Mouse (Mus musculus) CH12.LX (cell line): ENCODE measurements around the gene Zc3h4. TPM values are rescaled to one million over a fixed set of nuclear protein-coding genes. Genes with fewer than 3 reads are reported as not detected.
A peak's percentile ranks its signal among the peaks of the same experiment; 100 is the strongest.

ENCODE experiments used
- DNase-seq: peaks from one replicate; pipeline ENCODE4 v3.0.0-alpha.2; 2013; ENCODE audit errors: extremely low read depth
- H3K27ac ChIP-seq: 2 replicates; pipeline ENCODE4 v1.5.1; 2012; ENCODE audit warnings: low read depth, mild to moderate bottlenecking, control low read depth, moderate library complexity; ENCODE audit not compliant: insufficient read depth
- H3K27me3 ChIP-seq: replicated peaks from 2 replicates; pipeline ENCODE3; 2012; ENCODE audit warnings: inconsistent platforms
- H3K36me3 ChIP-seq, 2 experiments: replicated peaks in 1 of 2; 2 replicates each; pipeline versions ENCODE3 to v1.6.1; 2012; ENCODE audit warnings: inconsistent platforms in 1 of 2, low read length in 1 of 2, mild to moderate bottlenecking in 1 of 2, mixed read lengths in 1 of 2, moderate library complexity in 1 of 2; ENCODE audit not compliant: control insufficient read depth in 1 of 2, insufficient read depth in 1 of 2
- H3K4me1 ChIP-seq, 2 experiments: 2 replicates each; pipeline ENCODE4 v1.6.1; 2012; ENCODE audit warnings: inconsistent platforms in 1 of 2, moderate library complexity in 1 of 2; ENCODE audit not compliant: insufficient read depth in 2 of 2, control insufficient read depth in 1 of 2
- H3K4me2 ChIP-seq: 2 replicates; pipeline ENCODE4 v1.6.1; 2012; ENCODE audit warnings: low read depth, mild to moderate bottlenecking, control low read depth; ENCODE audit not compliant: poor library complexity, insufficient read depth, severe bottlenecking
- H3K4me3 ChIP-seq, 3 experiments: fragments of 150-350 bp in 1 of 3; sonication (generic) in 1 of 3; replicated peaks in 1 of 3; 2 replicates each; pipeline versions ENCODE3 to v1.5.1; 2011 to 2012; ENCODE audit warnings: low read depth in 2 of 3, low read length in 2 of 3, mild to moderate bottlenecking in 2 of 3, moderate library complexity in 2 of 3, control low read depth in 1 of 3, improper control_type of control experiment in 1 of 3, inconsistent platforms in 1 of 3, mixed read lengths in 1 of 3; ENCODE audit not compliant: poor library complexity in 1 of 3
- H3K79me2 ChIP-seq: replicated peaks from 2 replicates; pipeline ENCODE4 v1.6.1; 2012; ENCODE audit warnings: mild to moderate bottlenecking, moderate library complexity; ENCODE audit not compliant: control insufficient read depth, poor library complexity, insufficient read depth, severe bottlenecking; ENCODE audit errors: extremely low read depth
- H3K9ac ChIP-seq: 2 replicates; pipeline ENCODE4 v1.6.1; 2012; ENCODE audit warnings: low read depth, mild to moderate bottlenecking, control low read depth, moderate library complexity; ENCODE audit not compliant: insufficient read depth
- H3K9me3 ChIP-seq: replicated peaks from 2 replicates; pipeline ENCODE3; 2012; ENCODE audit warnings: low read length, inconsistent platforms, mixed read lengths
- CTCF ChIP-seq, 2 experiments: IDR thresholded peaks in 1 of 2; conservative IDR thresholded peaks in 1 of 2; 2 replicates each; pipeline ENCODE4 v1.5.1; 2011 to 2012; ENCODE audit warnings: low read depth in 2 of 2, low read length in 2 of 2, improper control_type of control experiment in 1 of 2, inconsistent platforms in 1 of 2, mild to moderate bottlenecking in 1 of 2, moderate library complexity in 1 of 2
- E2F4 ChIP-seq: IDR thresholded peaks from 2 replicates; pipeline ENCODE4 v1.6.1; 2011; ENCODE audit warnings: low read depth, low read length, improper control_type of control experiment; ENCODE audit not compliant: insufficient replicate concordance
- ELF1 ChIP-seq: IDR thresholded peaks from 2 replicates; pipeline ENCODE4 v1.6.1; 2014; ENCODE audit warnings: low read depth, mild to moderate bottlenecking, inconsistent platforms, low read length, improper control_type of control experiment
- HCFC1 ChIP-seq: IDR thresholded peaks from 2 replicates; pipeline ENCODE4 v1.6.1; 2012; ENCODE audit warnings: low read depth, mild to moderate bottlenecking, inconsistent platforms, low read length, improper control_type of control experiment
- IRF4 ChIP-seq: IDR thresholded peaks from 2 replicates; pipeline ENCODE4 v1.6.1; 2014; ENCODE audit warnings: low read depth, mild to moderate bottlenecking, inconsistent platforms, low read length, improper control_type of control experiment
- JUN ChIP-seq: IDR thresholded peaks from 2 replicates; pipeline ENCODE4 v1.6.1; 2011; ENCODE audit warnings: low read depth, mild to moderate bottlenecking, low read length, improper control_type of control experiment, moderate library complexity; ENCODE audit not compliant: insufficient read depth
- KAT2A ChIP-seq: IDR thresholded peaks from 2 replicates; pipeline ENCODE4 v1.6.1; 2012; ENCODE audit warnings: low read length, improper control_type of control experiment, inconsistent platforms; ENCODE audit not compliant: insufficient replicate concordance
- MAFK ChIP-seq: IDR thresholded peaks from 2 replicates; pipeline ENCODE4 v1.6.1; 2011; ENCODE audit warnings: low read length, improper control_type of control experiment; ENCODE audit not compliant: insufficient replicate concordance
- MEF2A ChIP-seq: IDR thresholded peaks from 2 replicates; pipeline ENCODE4 v1.6.1; 2014; ENCODE audit warnings: low read depth, mild to moderate bottlenecking, inconsistent platforms, low read length, improper control_type of control experiment, borderline replicate concordance
- MYC ChIP-seq: IDR thresholded peaks from 2 replicates; pipeline ENCODE4 v1.6.1; 2011; ENCODE audit warnings: low read depth, mild to moderate bottlenecking, improper control_type of control experiment, low read length
- NELFE ChIP-seq: IDR thresholded peaks from 2 replicates; pipeline ENCODE4 v1.6.1; 2011; ENCODE audit warnings: low read depth, low read length, improper control_type of control experiment
- PAX5 ChIP-seq: IDR thresholded peaks from 2 replicates; pipeline ENCODE4 v1.6.1; 2012; ENCODE audit warnings: low read length, inconsistent platforms, mixed read lengths
- POLR2A ChIP-seq: IDR thresholded peaks from 2 replicates; pipeline ENCODE4 v1.6.1; 2011; ENCODE audit warnings: low read depth, mild to moderate bottlenecking, improper control_type of control experiment, low read length
- SIN3A ChIP-seq: IDR thresholded peaks from 2 replicates; pipeline ENCODE4 v1.6.1; 2012; ENCODE audit warnings: low read length, improper control_type of control experiment, inconsistent platforms
- USF1 ChIP-seq: IDR thresholded peaks from 2 replicates; pipeline ENCODE4 v1.6.1; 2014; ENCODE audit warnings: low read depth, mild to moderate bottlenecking, inconsistent platforms, low read length, improper control_type of control experiment
- ZC3H11A ChIP-seq: IDR thresholded peaks from 2 replicates; pipeline ENCODE4 v1.6.1; 2012; ENCODE audit warnings: low read depth, mild to moderate bottlenecking, inconsistent platforms, low read length, improper control_type of control experiment
- ZNF384 ChIP-seq: IDR thresholded peaks from 2 replicates; pipeline ENCODE4 v1.6.1; 2012; ENCODE audit warnings: low read depth, low read length, improper control_type of control experiment, inconsistent platforms
- dilution Hi-C: fragments of 300-500 bp; cut with MboI; formaldehyde crosslinking; loops from 2 replicates; pipeline ENCODE4 v1.14.3; 2020; ENCODE audit warnings: low sequenced_read_pairs; ENCODE audit not compliant: extremely low pct_unique_long_range_greater_than_20kb, extremely low pct_ligation_motif_present
- in situ Hi-C: fragments of 300-500 bp; cut with MboI; formaldehyde crosslinking; loops from 3 replicates; pipeline ENCODE4 v1.14.3; 2019; ENCODE audit warnings: low sequenced_read_pairs, low pct_ligation_motif_present, low pct_unique_long_range_greater_than_20kb, mixed read lengths
- polyA plus RNA-seq: library from polyadenylated mRNA; unstranded; fragments of >175 nt; gene quantifications from 2 replicates; pipeline ENCODE4 v1.2.1, GENCODE M21; 2012; ENCODE audit warnings: low read depth; ENCODE audit not compliant: insufficient read length
- total RNA-seq, 2 experiments: library from RNA; depleted of rRNA; stranded (reverse); fragments of 300-350 nt in 1 of 2; fragments of >200 nt in 1 of 2; gene quantifications; 2 replicates each; pipeline ENCODE4 v1.2.3; 2012 to 2014

Zc3h4 gene
- total and polyA plus RNA-seq, 3 experiments = 10.0 to 34.0 (median 30.4) TPM

- dilution Hi-C loops = no loop called here
- in situ Hi-C loops = loop anchor here (5.0 kb wide), 2 partner anchors 35 to 70 kb away; no protein-coding TSS in a partner anchor
These were observed 3.2 kb upstream of the Zc3h4 start for GRCm38 (mm10) chr7:16397465-16397864.

GRCm38 (mm10) chr7:16398387-16399050 is 2.2 kb upstream of the Zc3h4 start:
- Histone ChIP-seq H3K79me2 (peaks cover 22% of the 10 kb centered on the region), H3K27me3 (peaks cover 2% of the 10 kb centered on the region), H3K9me3 (no peaks in the 10 kb centered on the region), H3K36me3 (peaks cover 0 to 2% of the 10 kb centered on the region in 2 experiments), H3K4me1 (peaks cover 0 to 10% of the 10 kb centered on the region in 2 experiments; a peak in 2 of 4 replicates), H3K9ac (peak overlapping the region; percentile 99), H3K4me3 (peak overlapping the region in 1 of 3 experiments; percentile 87), H3K4me2 (peak overlapping the region; percentile 64), H3K27ac (no peak overlapping the region)
- TF ChIP-seq ZNF384 = peak; percentile 85
- TF ChIP-seq CTCF (conservative IDR thresholded peaks at IDR 0.05 in 1 of 2, IDR thresholded peaks at IDR 0.05 in 1 of 2; ENCODE audit: low read depth in 2 of 2, low read length in 2 of 2) = peak in 1 of 2 experiments; percentile 36; a peak in 2 of 4 replicates
- no peak for TF ChIP-seq KAT2A
- TF ChIP-seq HCFC1 = no peak
- no peak for TF ChIP-seq SIN3A
- TF ChIP-seq IRF4 = no peak
- no peak for TF ChIP-seq USF1
- no peak for TF ChIP-seq ZC3H11A
- no peak for TF ChIP-seq MYC
- no peak for TF ChIP-seq NELFE
- no peak for TF ChIP-seq POLR2A
- no peak for TF ChIP-seq MAFK
- no peak for TF ChIP-seq ELF1
- TF ChIP-seq E2F4 = no peak
- TF ChIP-seq MEF2A = no peak
- no peak for DNase-seq
- in situ Hi-C loops = loop anchor here (5.0 kb wide), 2 partner anchors 34 to 69 kb away; no protein-coding TSS in a partner anchor
- dilution Hi-C loops = no loop called here

More at GRCm38 (mm10) chr7:16397465-16397864, 3.2 kb upstream of the Zc3h4 start:
- no peaks in the 10 kb centered on the region for H3K9me3 ChIP-seq
- H3K4me2 ChIP-seq = no peak overlapping the region
- H3K4me3 ChIP-seq = no peak overlapping the region
- DNase-seq = no peak
- peaks cover 0 to 13% of the 10 kb centered on the region in 2 experiments; a peak in 2 of 4 replicates for H3K4me1 ChIP-seq
- peaks cover 2% of the 10 kb centered on the region for H3K27me3 ChIP-seq
- TF ChIP-seq JUN (no peak), ELF1 (no peak), HCFC1 (no peak), IRF4 (no peak), PAX5 (no peak), POLR2A (no peak)
- TF ChIP-seq, all 38 proteins: peak for 0
- H3K27ac ChIP-seq = no peak overlapping the region
- H3K9ac ChIP-seq = no peak overlapping the region
- no peaks in the 10 kb centered on the region for H3K36me3 ChIP-seq
- H3K79me2 ChIP-seq = peaks cover 14% of the 10 kb centered on the region
